Mouse (Mus musculus) liver (tissue): Measurements from ENCODE around the gene Fam171a1.
"Not testable (repeated sequence)": the region's sequence is repeated elsewhere in the genome, so short reads cannot be mapped to it uniquely, and the experiment has no call there.

Source experiments
- DNase-seq: peaks from one replicate; pipeline ENCODE4 v3.0.0-alpha.2; 2020; ENCODE audit warnings: mixed read lengths

Gene Fam171a1

GRCm38 (mm10) chr2:3174890-3175289 is 60.9 kb downstream of the Fam171a1 start:
- no peak for DNase-seq

GRCm38 (mm10) chr2:3175988-3176387 is 62.0 kb downstream of the Fam171a1 start:
- peak; percentile 17 for DNase-seq

GRCm38 (mm10) chr2:3176751-3177150 is 62.7 kb downstream of the Fam171a1 start:
- DNase-seq = no peak

GRCm38 (mm10) chr2:3180550-3180949 is 66.5 kb downstream of the Fam171a1 start:
- no peak for DNase-seq

- DNase-seq = no peak
Measured at GRCm38 (mm10) chr2:3183656-3184055, 69.6 kb downstream of the Fam171a1 start.

- peak; percentile 27 for DNase-seq
Measured at GRCm38 (mm10) chr2:3185335-3185734, 71.3 kb downstream of the Fam171a1 start.

- no peak for DNase-seq
Measured at GRCm38 (mm10) chr2:3188745-3189475, 74.9 kb downstream of the Fam171a1 start.

GRCm38 (mm10) chr2:3191149-3191548 is 77.1 kb downstream of the Fam171a1 start:
- DNase-seq = no peak

- no peak for DNase-seq
Measured at GRCm38 (mm10) chr2:3195511-3195910, 81.5 kb downstream of the Fam171a1 start.

- no peak for DNase-seq
Measured at GRCm38 (mm10) chr2:3200422-3200821, 86.4 kb downstream of the Fam171a1 start.

GRCm38 (mm10) chr2:3206975-3207642 is 93.1 kb downstream of the Fam171a1 start:
- DNase-seq = no peak

GRCm38 (mm10) chr2:3215480-3215879 is 101.5 kb downstream of the Fam171a1 start:
- no peak for DNase-seq

GRCm38 (mm10) chr2:3216617-3217016 is 102.6 kb downstream of the Fam171a1 start:
- no peak for DNase-seq

- DNase-seq = not testable (repeated sequence)
Measured at GRCm38 (mm10) chr2:3217577-3217976, 103.6 kb downstream of the Fam171a1 start.

- DNase-seq = no peak
Measured at GRCm38 (mm10) chr2:3218225-3218624, 104.2 kb downstream of the Fam171a1 start.

GRCm38 (mm10) chr2:3228475-3228874 is 114.5 kb downstream of the Fam171a1 start:
- no peak for DNase-seq

- peak; percentile 49 for DNase-seq
Measured at GRCm38 (mm10) chr2:3229060-3229459, 115.0 kb downstream of the Fam171a1 start.

- no peak for DNase-seq
Measured at GRCm38 (mm10) chr2:3239255-3239654, 125.2 kb downstream of the Fam171a1 start.

- DNase-seq = no peak
Measured at GRCm38 (mm10) chr2:3244251-3244650, 130.2 kb downstream of the Fam171a1 start.

GRCm38 (mm10) chr2:3251309-3251708 is 137.3 kb downstream of the Fam171a1 start:
- DNase-seq = no peak

- no peak for DNase-seq
Measured at GRCm38 (mm10) chr2:3266466-3266865, 152.4 kb downstream of the Fam171a1 start.

GRCm38 (mm10) chr2:3267879-3268278 is 153.9 kb downstream of the Fam171a1 start:
- DNase-seq = no peak

- no peak for DNase-seq
Measured at GRCm38 (mm10) chr2:3273349-3273748, 159.3 kb downstream of the Fam171a1 start.

GRCm38 (mm10) chr2:3276106-3276505 is 162.1 kb downstream of the Fam171a1 start:
- DNase-seq = no peak
